ENCODE assay signal across 26 mouse cellular contexts in the genomic region with DNA sequence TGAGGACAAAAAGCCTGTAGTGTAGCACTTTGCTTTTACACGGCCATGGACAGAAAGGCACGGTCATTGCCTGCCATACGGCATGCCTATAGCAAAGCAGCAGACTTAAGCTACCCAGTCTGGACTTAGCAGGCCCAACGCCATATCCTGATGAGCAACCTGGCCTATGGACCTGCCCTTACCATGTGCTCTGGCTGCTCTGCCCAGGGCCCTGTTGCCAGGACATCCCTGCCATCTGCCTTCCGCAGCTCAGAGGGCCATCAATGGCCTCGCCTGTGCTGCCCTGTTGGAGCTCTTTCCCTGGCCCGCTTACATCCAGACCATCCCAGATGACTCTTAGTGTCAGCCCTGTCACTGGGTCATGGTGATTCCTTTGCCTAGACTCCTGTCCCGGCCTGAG. TPM values are rescaled to one million over a fixed set of nuclear protein-coding genes. Genes with fewer than 3 reads are reported as not detected.
A peak's percentile ranks its signal among the peaks of the same experiment; 100 is the strongest.
DNase-seq lines count a peak whose midpoint lies in the region; ATAC-seq lines count a peak whose summit lies in the region.
"Had no signal": no experiment of that assay in that cellular context is flagged by ENCODE, and none has a peak within 500 bp of the region (broad histone marks: within the 10 kb centered on the region; RNA-seq: fewer than 3 reads in every experiment).

No protein-coding gene starts in this region.

- no peak for ATAC-seq in kidney, embryonic 14.5 days (ENCODE audit: low FRiP score, low TSS enrichment)
- ATAC-seq: activated CD4-positive, CD25-positive, alpha-beta regulatory T cell, adult 4 months; forebrain, embryonic 13.5 days; forebrain, postnatal 0 days; hindbrain, embryonic 16.5 days; Patski had no signal

- H3K9me3 ChIP-seq in kidney, embryonic 14.5 days (ENCODE audit: control insufficient read depth, low read length) = no peaks in the 10 kb centered on the region
- H3K9me3 ChIP-seq: embryonic facial prominence, embryonic 10.5 days; forebrain, embryonic 13.5 days; heart, embryonic 13.5 days; hindbrain, embryonic 12.5 days had no signal

- H3K9ac ChIP-seq in kidney, embryonic 14.5 days (ENCODE audit: low read depth, low read length) = no peak overlapping the region
- H3K9ac ChIP-seq: forebrain, embryonic 13.5 days; forebrain, postnatal 0 days; heart, embryonic 13.5 days; hindbrain, embryonic 12.5 days had no signal

- 93% methylated on average over 8 of the region's 8 CpGs for WGBS in kidney, embryonic 14.5 days

- no peaks in the 10 kb centered on the region for H3K36me3 ChIP-seq in kidney, embryonic 14.5 days (ENCODE audit: control insufficient read depth, insufficient read depth, low read length)
- H3K36me3 ChIP-seq: embryonic facial prominence, embryonic 10.5 days; heart, embryonic 13.5 days; hindbrain, embryonic 12.5 days had no signal

- peak; percentile 64 for DNase-seq in left cerebral cortex, postnatal 4 days
- no peak for DNase-seq in left cerebral cortex, postnatal 10 days (ENCODE audit: extremely low spot score in 1 of 2, low spot score in 2 of 2)
- DNase-seq in cerebellum, adult 11-12 months = peak; percentile 88
- DNase-seq in cerebellum, adult 9-10 months = peak; percentile 85
- peak; percentile 81 to 85 for DNase-seq in cerebellum, postnatal 25 days
- DNase-seq in heart, adult 11 months = no peak
- DNase-seq in lung, postnatal 4 days = no peak
- DNase-seq: adrenal gland, postnatal 25 days; forebrain, postnatal 0 days; gastrocnemius, postnatal 14 days; heart, postnatal 36 days; kidney, adult 18-20 months had no signal

- H3K4me2 ChIP-seq in kidney, embryonic 14.5 days (replicated peaks; ENCODE audit: low read depth, low read length) = no peak overlapping the region
- H3K4me2 ChIP-seq: forebrain, embryonic 13.5 days; heart, embryonic 13.5 days; hindbrain, embryonic 12.5 days had no signal

- H3K4me3 ChIP-seq in kidney, embryonic 14.5 days (ENCODE audit: low read length) = no peak overlapping the region
- H3K4me3 ChIP-seq: embryonic facial prominence, embryonic 10.5 days; forebrain, embryonic 13.5 days; heart, embryonic 13.5 days; hindbrain, embryonic 12.5 days had no signal

- H3K27me3 ChIP-seq in kidney, embryonic 14.5 days (ENCODE audit: control insufficient read depth, insufficient read depth, low read length) = no peaks in the 10 kb centered on the region
- H3K27me3 ChIP-seq: CH12.LX; forebrain, embryonic 13.5 days; hindbrain, embryonic 12.5 days; Patski had no signal

- no peak overlapping the region for H3K27ac ChIP-seq in kidney, embryonic 14.5 days (ENCODE audit: low read depth, low read length)
- H3K27ac ChIP-seq: embryonic facial prominence, embryonic 10.5 days; forebrain, embryonic 13.5 days; heart, embryonic 13.5 days; hindbrain, embryonic 12.5 days had no signal

- intact Hi-C loops in left cerebral cortex, postnatal 4 days (cut with DNase I) = no loop called here
- intact Hi-C loops in left cerebral cortex, postnatal 10 days (cut with DNase I) = no loop called here

- H3K4me1 ChIP-seq in kidney, embryonic 14.5 days (ENCODE audit: control insufficient read depth, insufficient read depth, low read length) = no peaks in the 10 kb centered on the region
- H3K4me1 ChIP-seq: heart, embryonic 13.5 days had no signal

RNA-seq across cellular contexts. Expression of a gene that starts 31.0 kb away (rescaled TPM):
- under 1 TPM; 0.70 to 0.81 TPM for total RNA-seq in left cerebral cortex, postnatal 4 days (2021)
- under 1 TPM; 0.53 to 0.64 TPM for total RNA-seq in left cerebral cortex, postnatal 10 days (2021)
- polyA plus RNA-seq in kidney, embryonic 14.5 days (2014; fragmentation: Nextera tagmentation; extraction: Ambion mirVana) = not detected in 2 replicates
- total RNA-seq: CH12.LX; gastrocnemius, adult 18-20 months; gastrocnemius, postnatal 14 days; heart, adult 8-10 months; heart, postnatal 36 days had no signal
- polyA plus RNA-seq: activated CD4-positive, CD25-positive, alpha-beta regulatory T cell, adult 4 months; C2C12; embryonic facial prominence, embryonic 10.5 days; heart, embryonic 13.5 days; heart, postnatal 0 days; intestine, embryonic 14.5 days; Patski had no signal

RNA-seq across cellular contexts. Expression of a gene that starts 34.4 kb away (rescaled TPM):
- total RNA-seq in left cerebral cortex, postnatal 4 days (2021) = 100 to 1,000 TPM; 134 to 150 TPM
- 100 to 1,000 TPM; 164 TPM for total RNA-seq in left cerebral cortex, postnatal 10 days (2021)
- 5.9 and 6.0 TPM in 2 replicates for polyA plus RNA-seq in kidney, embryonic 14.5 days (2014; fragmentation: Nextera tagmentation; extraction: Ambion mirVana)
- polyA plus RNA-seq: activated CD4-positive, CD25-positive, alpha-beta regulatory T cell, adult 4 months had no signal

RNA-seq across cellular contexts. Expression of a gene that starts 35.5 kb away (rescaled TPM):
- total RNA-seq in left cerebral cortex, postnatal 4 days (2021) = 10 to 100 TPM; 35.5 to 36.1 TPM
- 10 to 100 TPM; 39.1 to 41.8 TPM for total RNA-seq in left cerebral cortex, postnatal 10 days (2021)
- polyA plus RNA-seq in kidney, embryonic 14.5 days (2014; fragmentation: Nextera tagmentation; extraction: Ambion mirVana) = 9.6 and 11.8 TPM in 2 replicates

RNA-seq across cellular contexts. Expression of a gene that starts 59.0 kb away (rescaled TPM):
- total RNA-seq in left cerebral cortex, postnatal 4 days (2021) = 10 to 100 TPM; 91.0 to 94.5 TPM
- 10 to 100 TPM; 73.1 to 76.3 TPM for total RNA-seq in left cerebral cortex, postnatal 10 days (2021)
- polyA plus RNA-seq in kidney, embryonic 14.5 days (2014; fragmentation: Nextera tagmentation; extraction: Ambion mirVana) = 9.2 and 10.0 TPM in 2 replicates

Comparison
In these comparisons a context has a peak if more than half of its experiments do, and no peak if none do; other contexts are left out.
1. DNase-seq: peak in left cerebral cortex, postnatal 4 days (single experiment), cerebellum, adult 11-12 months (single experiment), cerebellum, adult 9-10 months (single experiment) and cerebellum, postnatal 25 days (2 of 2); none in left cerebral cortex, postnatal 10 days (0 of 2), heart, adult 11 months (single experiment) and lung, postnatal 4 days (0 of 2).